Mouse (Mus musculus) spleen, postnatal 36 days (tissue): Measurements from ENCODE around the gene Slc5a10.
"Not testable (repeated sequence)": the region's sequence is repeated elsewhere in the genome, so short reads cannot be mapped to it uniquely, and the experiment has no call there.

Source experiments
- DNase-seq, 2 experiments: peaks; one replicate each; pipeline ENCODE4 v3.0.0; 2022; ENCODE audit warnings: low spot score in 2 of 2, mixed read lengths in 1 of 2

Gene Slc5a10

DNA sequence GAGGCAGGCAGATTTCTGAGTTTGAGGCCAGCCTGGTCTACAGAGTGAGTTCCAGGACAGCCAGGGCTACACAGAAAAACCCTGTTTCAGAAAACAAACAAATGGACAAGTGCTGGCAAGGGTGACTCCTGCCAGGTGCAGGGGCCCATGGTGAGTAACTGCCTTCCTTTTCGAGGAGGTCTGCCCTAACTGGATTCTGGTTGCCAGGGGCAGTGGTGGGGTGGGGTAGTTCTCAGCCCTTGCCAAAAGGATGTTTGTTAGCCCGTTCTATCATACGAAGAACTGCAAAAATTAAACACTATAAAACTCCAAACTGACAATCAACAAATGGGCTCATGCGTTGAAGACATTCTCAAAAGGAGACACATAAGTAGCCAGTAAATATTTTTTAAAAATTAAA lies 71.0 kb downstream of the Slc5a10 start:
- DNase-seq, result no peak

DNA sequence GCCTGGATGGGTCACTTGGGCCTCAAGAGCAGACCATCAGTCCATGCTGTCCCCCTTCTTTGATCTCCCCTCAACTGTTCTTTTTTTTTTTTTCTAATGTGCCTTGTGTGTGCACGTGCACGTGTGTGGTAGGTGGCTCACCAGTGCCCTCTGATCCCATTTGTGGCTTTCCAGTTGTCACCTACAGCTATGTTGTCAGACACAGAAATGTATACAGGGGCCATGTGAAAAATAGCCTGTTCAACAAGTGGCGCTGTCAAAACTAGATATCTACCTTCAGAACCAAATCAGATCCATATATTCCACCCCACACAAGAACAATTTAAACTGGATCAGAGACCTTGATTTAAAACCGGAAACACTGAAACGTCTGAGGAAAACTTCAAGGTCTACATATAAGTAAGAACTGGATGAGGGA lies 71.5 kb downstream of the Slc5a10 start:
- DNase-seq, result no peak

DNA sequence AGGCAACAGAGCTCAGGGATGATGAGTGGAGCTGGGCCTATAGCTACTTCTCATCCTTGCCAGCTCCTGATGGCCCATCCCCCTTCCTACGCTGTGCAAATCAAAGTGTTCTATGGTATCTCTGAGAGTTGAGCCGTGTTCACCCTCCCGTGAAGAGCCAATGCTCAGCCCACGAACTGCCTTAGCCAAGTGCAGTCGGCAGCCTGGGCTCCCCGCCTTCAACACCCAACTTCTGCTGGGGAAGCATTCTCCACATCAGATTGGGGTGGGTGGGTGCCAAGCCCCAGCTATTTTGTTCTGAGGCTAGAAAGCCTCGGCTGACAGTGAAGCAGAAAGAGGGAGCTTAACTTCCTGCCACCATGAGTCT lies 71.9 kb downstream of the Slc5a10 start:
- peak; percentile 49 to 55 for DNase-seq

DNA sequence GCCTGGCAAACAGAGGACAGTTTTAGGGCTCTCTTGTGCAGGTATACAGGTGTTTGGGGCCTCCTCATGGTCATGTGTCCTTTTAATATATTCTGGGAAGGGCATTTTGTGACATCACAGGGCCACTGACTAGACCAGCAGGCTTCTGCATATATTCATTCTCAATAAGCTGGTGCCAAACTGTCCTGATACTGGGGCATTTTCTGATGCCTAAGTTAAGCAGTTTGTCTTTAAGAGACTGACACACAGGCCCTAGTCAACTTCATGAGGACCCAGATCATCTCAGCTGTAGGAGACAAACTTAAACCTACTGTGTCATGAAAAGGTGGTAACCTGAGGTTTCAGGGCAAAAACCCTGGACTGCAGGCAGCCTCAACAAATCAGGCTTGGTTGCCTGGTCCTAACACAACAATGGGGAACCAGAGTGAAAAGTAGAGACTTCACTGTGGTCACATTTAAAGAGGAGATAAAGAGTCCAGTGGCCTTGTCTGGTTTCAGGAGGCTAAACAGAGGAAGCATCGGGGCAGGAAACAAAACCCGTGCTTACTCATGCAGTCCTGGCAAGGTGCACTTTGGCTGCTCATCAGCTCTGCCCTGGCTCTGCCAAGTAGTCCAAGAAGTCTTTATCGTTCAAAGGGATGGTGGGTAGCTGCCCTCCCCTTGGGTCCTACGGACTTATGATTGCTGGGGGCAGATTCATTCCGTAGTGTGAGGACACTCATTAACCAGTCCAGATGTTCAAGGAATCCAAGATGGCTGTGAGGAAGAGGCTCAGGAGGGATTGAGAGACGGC lies 72.5 kb downstream of the Slc5a10 start:
- DNase-seq, result peak; percentile 44 to 50

DNA sequence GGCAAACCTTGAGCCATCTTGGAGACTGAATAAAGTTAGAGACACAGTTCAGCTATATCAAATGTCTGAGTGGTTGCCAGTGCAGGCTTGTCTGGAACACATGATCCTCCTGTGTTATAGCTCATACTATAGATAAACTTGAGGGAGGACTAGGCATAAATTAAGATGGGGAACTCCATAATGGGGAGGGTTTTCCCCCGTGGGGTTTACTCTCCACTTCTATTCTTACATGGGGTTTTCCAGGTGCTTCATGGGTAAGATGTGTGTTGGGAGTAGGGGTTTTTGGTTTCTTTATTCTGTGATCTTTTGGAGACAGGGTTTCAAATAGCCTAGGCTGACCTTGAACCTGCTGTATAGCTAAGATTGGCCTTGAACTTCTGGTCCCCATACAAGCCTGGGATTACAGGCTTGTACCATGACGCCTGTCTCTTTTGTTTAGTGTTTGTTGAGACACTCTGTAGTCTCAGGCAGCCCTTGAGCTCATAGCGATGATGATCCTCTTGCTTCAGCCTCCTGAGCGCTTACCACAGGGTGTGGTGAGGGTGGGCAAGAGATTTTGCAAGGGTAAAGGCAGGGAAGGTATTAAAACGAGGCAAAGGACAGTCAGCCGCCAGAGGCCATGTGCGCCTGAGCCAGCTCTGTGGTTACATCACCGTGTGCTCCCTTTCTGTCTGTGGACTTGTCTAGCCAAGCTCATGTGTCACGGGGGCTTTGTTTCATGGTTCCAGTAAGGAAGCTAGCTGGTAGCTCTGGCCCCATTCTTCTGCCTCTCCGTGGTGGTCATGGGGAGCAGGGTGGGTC lies 73.3 kb downstream of the Slc5a10 start:
- DNase-seq, result peak; percentile 79 to 86

DNA sequence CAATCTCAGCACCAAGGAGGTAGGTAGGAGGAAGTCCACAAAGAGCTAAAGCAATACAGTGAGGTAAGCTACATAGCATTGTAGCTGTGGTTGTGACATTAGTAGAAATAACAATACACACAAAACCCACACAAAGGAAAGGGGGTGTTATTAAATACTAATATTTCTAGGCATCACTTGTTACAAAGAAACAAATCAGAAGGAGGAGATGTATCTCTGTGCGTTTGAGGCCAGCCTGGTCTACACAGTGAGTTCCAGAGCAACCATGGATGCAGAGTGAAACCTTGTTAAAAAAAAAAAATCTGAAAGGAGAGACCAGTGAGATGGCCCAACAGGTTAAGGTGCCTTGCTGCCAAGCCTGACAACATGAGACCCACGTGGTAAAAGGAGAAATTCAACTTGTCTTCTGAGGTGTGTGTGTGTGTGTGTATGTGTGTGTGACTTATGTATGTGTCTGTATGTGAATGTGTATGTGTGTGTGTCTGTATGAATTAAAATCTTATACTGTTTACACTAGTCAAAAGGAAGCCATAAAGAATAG lies 74.1 kb downstream of the Slc5a10 start:
- DNase-seq, result no peak

DNA sequence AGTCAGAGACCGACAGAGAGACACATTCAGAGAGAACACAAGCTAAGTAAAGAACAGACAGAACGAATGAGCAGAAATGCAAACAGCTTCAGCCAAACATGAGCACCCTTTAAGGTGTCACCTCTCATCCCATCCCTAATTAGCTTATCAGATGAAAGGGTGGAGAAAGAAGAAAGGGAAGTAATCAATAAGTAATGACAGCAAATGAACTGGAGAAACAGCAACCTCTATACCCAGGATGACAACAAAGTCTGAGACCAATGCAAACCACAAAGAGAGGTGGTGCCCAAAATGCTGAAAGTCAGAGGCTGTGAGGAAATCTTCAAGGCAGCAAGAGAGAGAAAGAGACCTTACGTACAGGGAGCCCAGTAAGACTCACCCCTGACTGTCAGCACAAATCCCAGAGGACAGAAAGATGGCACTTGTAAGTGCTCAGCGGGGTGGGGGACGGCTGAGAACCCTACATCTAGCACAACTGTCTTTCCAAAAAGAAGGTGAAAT lies 75.2 kb downstream of the Slc5a10 start:
- DNase-seq, result no peak

DNA sequence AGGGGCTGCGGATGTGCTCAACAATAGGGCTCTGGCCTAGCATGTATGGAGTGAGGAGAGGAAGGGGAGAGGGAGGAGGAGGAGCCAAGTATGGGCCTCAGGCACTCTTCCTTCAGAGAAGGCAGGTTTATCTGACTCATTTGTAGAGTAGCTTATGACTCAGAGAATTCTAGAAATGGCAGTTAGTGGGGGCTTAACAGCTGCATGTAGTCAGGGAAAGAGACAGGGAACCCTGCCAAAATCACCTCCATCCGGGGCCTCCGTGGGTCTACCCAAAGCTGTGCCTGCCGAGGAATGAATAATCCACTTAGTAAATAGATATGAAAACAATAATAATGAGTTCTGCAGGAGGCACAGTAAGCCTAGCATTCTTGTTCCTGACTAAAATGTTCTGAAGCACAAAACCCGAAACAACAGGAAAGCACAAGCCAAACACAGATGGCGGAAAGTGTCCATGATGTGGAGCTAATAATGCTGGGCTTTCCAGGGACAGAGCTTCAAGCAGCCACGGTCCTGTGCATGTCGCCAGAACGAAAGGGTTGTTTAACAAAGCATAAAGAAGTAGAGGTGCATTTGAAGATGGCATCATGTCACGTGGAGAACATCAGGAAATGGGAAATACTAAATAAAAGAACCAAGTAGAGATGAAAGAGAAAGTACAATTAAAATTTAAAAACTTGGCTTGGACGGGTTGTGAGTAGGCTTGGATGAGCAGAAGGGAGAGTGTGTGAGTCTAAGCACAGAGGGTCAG lies 75.9 kb downstream of the Slc5a10 start:
- no peak for DNase-seq

DNA sequence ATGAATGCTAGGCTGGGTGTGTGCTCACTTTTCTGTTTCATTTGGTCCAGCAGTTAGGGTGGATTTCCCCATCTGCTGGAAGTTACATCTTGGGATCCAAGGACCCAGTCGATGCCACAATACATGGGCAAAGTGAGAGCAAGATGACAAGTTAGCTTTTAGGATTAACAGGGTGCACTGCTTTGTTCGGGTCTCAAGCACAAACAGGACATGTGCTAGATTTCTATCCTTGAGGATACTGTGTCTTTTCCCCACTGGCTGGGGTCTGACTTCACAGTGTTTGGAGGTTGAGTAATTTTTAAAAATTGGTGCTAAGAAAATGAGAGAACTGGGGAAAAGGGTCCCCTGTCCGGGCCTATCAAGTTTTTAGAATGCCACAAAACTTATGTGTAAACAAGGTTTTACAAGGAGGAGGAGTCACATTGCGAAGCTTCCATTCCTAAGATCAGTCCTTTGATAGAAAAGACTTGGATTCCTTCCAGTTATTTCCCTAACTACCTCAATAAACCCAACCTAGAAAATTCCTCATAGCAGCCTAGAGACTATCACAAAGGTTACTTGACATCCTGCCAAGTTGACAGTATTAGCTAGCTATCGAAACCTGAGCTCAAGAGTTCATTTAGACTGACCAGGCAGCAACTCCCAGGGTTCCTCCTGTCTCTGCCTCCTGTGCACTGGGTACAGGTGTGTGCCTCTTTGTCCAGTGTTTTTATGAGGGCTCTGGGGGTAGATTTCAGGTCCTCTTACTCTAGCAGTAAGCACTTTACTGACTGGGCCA lies 77.3 kb downstream of the Slc5a10 start:
- DNase-seq, result no peak

DNA sequence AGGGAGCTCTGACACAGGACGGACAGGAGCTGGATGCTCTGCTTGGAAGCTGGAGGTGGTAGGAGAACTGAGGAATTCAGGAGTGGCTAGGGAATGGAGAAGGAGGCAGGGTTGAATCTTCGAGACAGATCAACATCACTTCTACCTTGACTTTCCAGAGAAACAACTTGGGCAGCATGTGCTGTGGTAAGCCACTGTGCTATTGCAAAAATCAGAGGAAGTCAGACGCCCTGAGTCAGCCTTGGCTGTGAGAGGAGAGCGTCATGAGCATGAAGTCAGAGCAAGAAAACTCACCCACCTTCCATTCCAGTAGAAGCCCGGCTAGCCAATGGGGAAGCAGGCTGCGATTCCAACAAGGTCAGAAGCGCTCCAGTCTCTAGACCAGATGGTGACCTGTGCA lies 78.5 kb downstream of the Slc5a10 start:
- DNase-seq, result no peak

DNA sequence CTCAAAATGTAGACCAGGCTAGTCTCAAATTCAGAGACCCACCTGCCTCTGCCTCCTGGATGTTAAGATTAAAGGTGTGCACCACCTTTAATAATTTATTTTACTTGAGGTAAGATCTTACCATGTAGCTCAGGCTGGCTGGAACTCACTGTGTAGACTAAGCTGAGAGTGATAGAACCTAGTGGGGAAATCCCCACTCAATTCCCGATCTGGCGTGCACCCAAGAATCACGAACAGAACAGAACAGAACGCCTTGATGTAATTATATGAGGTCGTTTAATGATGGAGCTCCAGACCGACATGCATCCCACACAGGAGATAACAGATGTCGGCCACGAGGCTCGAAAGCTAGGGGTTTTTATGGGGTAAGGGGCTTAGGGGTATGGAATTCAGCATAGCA lies 80.0 kb downstream of the Slc5a10 start:
- DNase-seq, result not testable (repeated sequence)

DNA sequence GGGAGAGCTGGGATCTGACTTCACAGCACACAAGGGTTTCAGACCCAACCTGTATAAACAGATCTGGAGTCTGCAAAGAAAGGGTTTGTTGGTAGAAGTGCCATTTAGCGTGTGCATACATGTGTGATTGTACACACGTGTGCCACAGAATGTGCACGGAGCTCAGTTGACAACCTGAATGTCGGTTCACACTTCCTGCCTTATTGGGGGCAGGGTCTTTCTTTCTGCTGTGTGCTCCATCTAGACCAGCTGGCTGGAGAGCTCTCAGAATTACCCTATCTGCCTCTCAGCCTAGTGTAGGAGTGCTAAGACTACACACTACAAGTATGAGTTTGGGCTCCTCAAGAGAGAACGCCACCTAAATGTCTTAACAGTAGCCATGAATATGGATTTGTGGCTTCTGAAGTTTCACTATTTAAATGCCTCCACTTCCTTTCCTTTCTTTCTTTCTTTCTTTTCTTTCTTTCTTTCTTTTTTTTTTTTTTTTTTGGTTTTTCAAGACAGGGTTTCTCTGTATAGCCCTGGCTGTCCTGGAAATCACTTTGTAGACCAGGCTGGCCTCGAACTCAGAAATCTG lies 80.9 kb downstream of the Slc5a10 start:
- DNase-seq, result no peak

DNA sequence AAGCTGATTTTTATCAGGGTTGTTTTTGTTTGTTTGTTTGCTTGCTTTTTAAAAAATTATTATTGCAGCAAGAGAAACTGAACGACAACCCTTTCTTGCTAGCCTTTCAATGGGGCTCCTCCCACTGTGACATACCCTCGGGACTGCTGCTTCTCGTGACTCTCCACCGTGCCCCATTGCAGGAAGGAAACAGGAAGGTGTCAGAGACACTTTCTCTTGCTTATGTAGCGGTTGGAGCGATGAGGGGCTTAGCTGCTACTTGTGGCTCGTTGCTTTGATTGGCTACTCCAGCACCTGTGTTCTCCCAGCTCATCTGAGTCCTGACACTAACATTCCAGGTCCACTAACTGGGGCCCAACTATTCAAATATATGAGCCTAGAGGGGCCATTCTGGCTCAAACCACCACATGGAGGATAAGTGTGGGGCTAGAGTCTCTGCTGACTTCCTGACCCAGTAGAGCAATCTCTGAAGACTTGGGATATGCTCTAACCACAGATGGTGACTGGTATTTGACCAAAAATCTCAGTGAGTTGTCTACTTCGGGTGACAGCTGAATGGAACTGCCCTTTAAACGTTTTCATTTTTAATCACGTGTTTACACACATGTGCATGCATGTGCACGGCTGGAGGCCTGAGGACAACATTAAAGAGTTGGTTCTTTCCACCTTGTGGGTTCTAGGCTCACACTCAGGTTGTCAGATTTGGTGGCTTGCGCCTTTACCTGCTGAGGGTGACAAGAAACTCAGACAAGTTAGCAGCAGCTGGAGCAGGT lies 81.7 kb downstream of the Slc5a10 start:
- peak; percentile 82 to 85 for DNase-seq

DNA sequence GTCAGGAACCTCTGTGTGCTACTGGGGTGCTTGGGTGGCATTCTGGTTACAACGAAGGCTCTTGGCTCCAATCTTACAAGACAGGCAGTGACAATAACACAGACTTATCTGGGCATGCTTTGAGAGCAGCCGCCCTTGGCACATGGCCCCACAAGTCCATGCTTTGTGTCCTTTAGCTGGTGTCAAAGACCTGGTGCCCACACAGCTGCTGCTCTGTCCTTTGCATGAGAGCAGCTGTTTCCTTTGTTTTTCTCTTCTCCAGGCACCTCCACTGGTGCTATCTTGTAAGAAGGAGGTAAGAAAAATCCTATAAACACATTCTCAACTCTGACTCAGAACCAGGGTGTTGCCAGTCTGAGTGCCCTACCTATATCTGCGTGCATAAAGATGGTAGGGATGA lies 82.8 kb downstream of the Slc5a10 start:
- no peak for DNase-seq

DNA sequence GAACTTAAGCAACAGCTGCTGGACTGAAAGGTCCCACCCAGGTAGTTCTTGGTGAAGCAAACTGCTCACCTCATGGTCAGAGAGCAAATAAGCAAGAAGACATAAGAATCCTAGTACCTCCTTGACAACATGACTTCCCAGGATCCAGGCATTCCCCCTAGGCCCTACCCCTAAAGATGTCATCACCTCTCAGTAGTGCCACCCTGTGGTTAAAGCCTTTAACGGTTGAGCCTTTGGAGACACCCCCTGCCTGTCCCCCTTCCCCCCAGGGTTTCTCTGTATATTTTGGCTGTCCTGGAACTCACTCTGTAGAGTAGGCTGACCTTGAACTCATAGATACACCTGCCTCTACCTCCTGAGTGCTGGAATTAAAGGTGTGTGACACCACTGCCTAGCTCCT lies 83.2 kb downstream of the Slc5a10 start:
- no peak for DNase-seq

DNA sequence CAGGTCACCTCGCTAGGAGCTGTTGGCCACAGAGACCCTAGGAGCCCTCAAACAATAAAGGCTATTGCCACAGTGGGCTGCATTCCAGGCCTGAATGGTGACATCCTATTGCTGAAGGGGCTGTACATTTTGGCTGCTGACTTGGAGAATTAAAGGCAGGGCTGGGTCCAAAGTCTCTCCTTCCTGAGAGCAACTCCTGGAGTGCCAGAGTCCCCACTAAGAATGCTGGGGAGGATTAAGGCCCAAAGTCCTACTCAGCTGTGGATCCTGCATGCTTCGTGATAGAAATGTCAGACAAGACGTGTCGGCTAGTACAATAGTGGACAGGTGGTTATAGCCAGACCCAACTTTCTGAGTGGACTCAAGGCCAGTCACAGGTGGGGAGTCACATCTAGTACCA lies 84.3 kb downstream of the Slc5a10 start:
- DNase-seq, result not testable (repeated sequence)

DNA sequence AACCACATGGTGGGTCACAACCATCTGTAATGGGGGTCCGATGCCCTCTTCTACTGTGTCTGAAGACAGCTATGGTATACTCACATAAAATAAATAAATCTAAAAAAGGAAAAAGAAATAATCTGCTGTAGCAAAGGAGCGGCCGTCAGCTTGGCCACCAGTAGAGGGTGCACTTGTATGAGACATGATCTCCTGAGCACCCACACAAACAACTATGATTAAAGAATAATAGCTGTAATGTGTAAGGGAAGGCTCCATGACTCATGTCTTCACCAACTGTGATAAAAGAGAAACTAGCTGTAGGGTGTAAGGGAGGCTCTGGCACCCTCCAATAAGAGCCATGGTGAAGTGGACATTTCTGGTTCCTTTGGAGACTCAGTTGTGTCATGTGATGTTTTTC lies 91.0 kb downstream of the Slc5a10 start:
- DNase-seq, result peak in 1 of 2 experiments; percentile 45

DNA sequence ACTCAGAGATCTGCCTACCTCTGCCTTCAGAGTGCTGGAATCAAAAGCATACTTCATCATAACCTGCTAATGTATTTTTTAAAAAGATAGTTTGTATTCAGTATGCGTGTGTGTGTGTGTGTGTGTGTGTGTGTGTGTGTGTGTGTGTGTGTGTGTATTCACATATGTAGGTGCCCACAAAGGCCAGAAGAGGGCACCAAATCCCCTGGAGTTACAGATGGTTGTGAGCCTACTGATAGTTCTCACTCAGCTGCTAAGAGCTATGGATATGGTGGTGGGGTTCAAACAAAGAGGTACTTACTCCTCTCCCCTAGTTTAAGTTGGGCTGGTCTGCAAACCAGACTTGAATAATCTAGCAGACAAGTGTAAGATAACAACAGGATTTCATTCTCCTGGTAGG lies 94.1 kb downstream of the Slc5a10 start:
- no peak for DNase-seq

DNA sequence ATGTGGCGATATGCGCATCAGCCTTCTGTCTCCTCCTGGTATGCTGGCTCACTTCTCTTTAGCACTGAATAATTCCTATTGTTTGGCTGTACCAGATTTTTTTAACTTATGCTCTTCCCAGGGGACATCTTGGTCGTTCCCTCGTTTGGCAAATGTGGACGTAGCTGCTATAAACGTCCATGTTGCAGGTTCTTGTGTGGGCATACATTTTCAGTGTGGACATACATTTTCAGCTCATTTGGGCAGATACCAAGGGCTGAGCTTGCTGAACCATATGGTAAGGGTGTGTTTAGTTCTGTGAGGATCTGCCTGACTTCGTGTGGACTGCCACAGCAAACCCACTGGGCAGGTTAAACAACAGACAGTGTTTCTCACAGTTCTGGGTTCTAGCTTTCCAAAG lies 95.5 kb downstream of the Slc5a10 start:
- DNase-seq, result no peak
